Mouse (Mus musculus): ENCODE results near the gene Pdxp.

DNA sequence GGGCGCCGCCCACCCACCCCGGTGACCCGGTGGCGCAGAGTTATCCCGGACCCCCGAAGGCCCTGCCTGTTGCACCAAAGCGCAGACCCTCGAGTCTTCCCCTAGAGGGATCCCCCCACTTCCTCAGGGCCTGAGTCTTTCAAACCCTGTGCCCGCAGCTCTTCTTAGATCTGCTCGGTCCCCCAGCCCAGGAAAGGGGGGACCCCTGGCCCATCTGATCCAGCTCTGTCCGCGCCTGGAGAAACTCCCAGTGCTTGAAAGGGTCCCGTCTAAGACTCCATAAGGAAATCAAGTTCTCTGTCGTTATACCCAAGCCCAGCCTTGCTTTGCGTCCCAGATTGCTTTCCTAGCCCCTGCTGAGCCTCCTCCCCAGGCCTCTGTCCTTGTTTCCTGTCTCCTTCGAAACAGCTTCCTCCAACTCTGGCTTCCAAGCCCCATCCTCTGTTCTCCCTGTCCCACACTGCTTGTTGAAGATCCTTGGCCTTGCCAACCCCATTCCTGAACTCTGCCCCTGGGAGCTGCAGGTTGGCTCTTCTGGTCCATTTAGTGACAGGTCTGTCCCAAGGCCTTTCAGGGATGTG lies 35.8 kb upstream of the Pdxp start:
- TF ChIP-seq CTCF (conservative IDR thresholded peaks at IDR 0.05 in 1 of 2, IDR thresholded peaks at IDR 0.05 in 1 of 2; ENCODE audit: low read depth in 2 of 2, low read length in 2 of 2) (no peak), MAZ (IDR thresholded peaks at IDR 0.05; ENCODE audit: low read depth, low read length) (no peak), USF2 (conservative IDR thresholded peaks at IDR 0.05; ENCODE audit: low read depth, low read length) (no peak), RAD21 (IDR thresholded peaks at IDR 0.05; ENCODE audit: low read depth, low read length) (no peak), ZKSCAN1 (IDR thresholded peaks at IDR 0.05; ENCODE audit: borderline replicate concordance, low read depth, low read length) (no peak), SIN3A (IDR thresholded peaks at IDR 0.05; ENCODE audit: low read length) (no peak), POLR2A (IDR thresholded peaks at IDR 0.05; ENCODE audit: low read depth, low read length) (no peak), CHD1 (IDR thresholded peaks at IDR 0.05; ENCODE audit: low read depth, low read length) (no peak), CHD2 (IDR thresholded peaks at IDR 0.05; ENCODE audit: low read length) (no peak), ELF1 (IDR thresholded peaks at IDR 0.05; ENCODE audit: low read depth, low read length) (no peak), E2F4 (IDR thresholded peaks at IDR 0.05; ENCODE audit: insufficient replicate concordance, low read depth, low read length) (no peak), EP300 (IDR thresholded peaks at IDR 0.05; ENCODE audit: low read length) (no peak)
